Mouse (Mus musculus) midbrain, postnatal 0 days (tissue): Measurements from ENCODE around the gene Camk2n1. TPM values are rescaled to one million over a fixed set of nuclear protein-coding genes. Genes with fewer than 3 reads are reported as not detected.

Experiments
- ATAC-seq: fragments of 200-750 bp; cut with Nextera tagmentation; 2 replicates; pipeline ENCODE4 v1.8.0; 2017; ENCODE audit warnings: moderate number of reproducible peaks, mild to moderate bottlenecking, moderate TSS enrichment, moderate library complexity; ENCODE audit not compliant: low FRiP score
- DNase-seq: peaks from one replicate; pipeline ENCODE4 v3.0.0-alpha.2; 2015; ENCODE audit warnings: low spot score
- H3K27ac ChIP-seq: fragments of 300-500 bp; sonication (generic); 2 replicates; pipeline ENCODE4 v1.5.1; 2014; ENCODE audit warnings: low read depth, mild to moderate bottlenecking, low read length, mixed read lengths
- H3K27me3 ChIP-seq: fragments of 300-500 bp; sonication (generic); 2 replicates; pipeline ENCODE4 v1.6.1; 2014; ENCODE audit warnings: low read length, control low read depth, mixed read lengths; ENCODE audit not compliant: insufficient read depth
- H3K36me3 ChIP-seq: fragments of 300-500 bp; sonication (generic); 2 replicates; pipeline ENCODE4 v1.6.1; 2014; ENCODE audit warnings: low read length, control low read depth, mixed read lengths; ENCODE audit not compliant: insufficient read depth
- H3K4me1 ChIP-seq: fragments of 300-500 bp; sonication (generic); 2 replicates; pipeline ENCODE4 v1.6.1; 2014; ENCODE audit warnings: mild to moderate bottlenecking, control low read depth, antibody characterized with exemption, low read length, mixed read lengths; ENCODE audit not compliant: insufficient read depth
- H3K4me2 ChIP-seq: fragments of 300-500 bp; sonication (generic); 2 replicates; pipeline ENCODE4 v1.6.1; 2014; ENCODE audit warnings: low read depth, mild to moderate bottlenecking, low read length, mixed read lengths; ENCODE audit not compliant: poor library complexity, severe bottlenecking
- H3K4me3 ChIP-seq: fragments of 300-500 bp; sonication (generic); 2 replicates; pipeline ENCODE4 v1.5.1; 2014; ENCODE audit warnings: low read depth, mild to moderate bottlenecking, low read length, moderate library complexity
- H3K9ac ChIP-seq: fragments of 300-500 bp; sonication (generic); replicated peaks from 2 replicates; pipeline ENCODE4 v1.6.1; 2014; ENCODE audit warnings: mild to moderate bottlenecking, low read length, moderate library complexity, mixed read lengths; ENCODE audit not compliant: poor library complexity, severe bottlenecking
- H3K9me3 ChIP-seq: fragments of 300-500 bp; sonication (generic); 2 replicates; pipeline ENCODE4 v1.6.1; 2016; ENCODE audit warnings: low read length, control low read depth
- CTCF ChIP-seq: IDR thresholded peaks from 2 replicates; pipeline ENCODE4 v1.5.1; 2016; ENCODE audit warnings: antibody characterized with exemption, mild to moderate bottlenecking
- WGBS: fragments of 180-500 bp; shearing (Covaris S2); extraction: QIAGEN DNeasy Blood & Tissue Kit; methylation state at CpG from one replicate; pipeline ENCODE4 v1.1.7; 2014; 5-methylcytosine and 5-hydroxymethylcytosine counted together
- polyA plus RNA-seq: library from polyadenylated mRNA; unstranded; fragments of >200 nt; fragmentation: Nextera tagmentation; extraction: Ambion mirVana; gene quantifications from 2 replicates; pipeline ENCODE4 v1.2.1, GENCODE M21; 2015
- total RNA-seq: library from RNA; depleted of rRNA; stranded (reverse); fragments of >200 nt; gene quantifications from 2 replicates; pipeline ENCODE4 v1.2.3, GENCODE M21; 2014

The Camk2n1 gene
- total and polyA plus RNA-seq, 2 experiments from 2014 or later: 29.2 to 50.9 TPM

DNA sequence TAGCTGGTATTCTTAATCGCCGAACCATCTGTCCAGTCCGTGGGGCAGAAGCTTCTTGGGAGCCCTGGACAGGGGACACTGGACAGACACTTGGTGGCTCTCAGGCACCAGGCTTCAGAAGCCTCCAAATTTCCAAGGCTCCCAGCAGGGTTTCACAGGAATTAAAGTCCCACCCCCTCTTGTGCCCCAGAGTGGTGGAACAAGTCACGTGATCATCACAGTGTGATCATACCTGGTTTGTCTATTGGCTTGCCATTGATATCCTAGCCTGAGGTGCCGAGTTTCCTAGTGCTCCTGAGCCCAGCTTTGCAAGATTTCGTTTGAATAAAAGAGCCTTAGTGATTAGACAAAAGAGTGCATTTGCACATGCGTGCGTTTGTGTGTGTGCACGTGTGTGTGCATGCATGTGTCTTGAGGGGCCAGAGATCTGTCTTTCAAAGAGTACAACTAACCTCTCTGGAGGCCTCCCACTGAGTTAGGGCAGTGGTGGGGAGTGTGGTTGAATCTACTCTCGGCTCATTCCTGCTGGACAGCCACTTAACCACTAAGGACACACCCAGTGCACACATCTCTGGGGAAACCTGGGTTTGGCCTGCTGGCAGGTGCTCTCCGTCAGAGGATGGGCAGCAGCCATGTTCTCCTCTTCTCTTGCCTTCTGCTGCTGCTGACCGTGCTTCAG lies 4.3 kb upstream of the Camk2n1 start:
- Histone ChIP-seq H3K4me3 (no peak overlapping the region), H3K27me3 (no peaks in the 10 kb centered on the region), H3K4me1 (no peaks in the 10 kb centered on the region), H3K9me3 (no peaks in the 10 kb centered on the region), H3K9ac (no peak overlapping the region), H3K27ac (no peak overlapping the region), H3K36me3 (no peaks in the 10 kb centered on the region), H3K4me2 (no peak overlapping the region)
- TF ChIP-seq CTCF: no peak
- ATAC-seq (no peak), DNase-seq (no peak)
- WGBS: 56% methylated on average over 12 of the region's 12 CpGs

DNA sequence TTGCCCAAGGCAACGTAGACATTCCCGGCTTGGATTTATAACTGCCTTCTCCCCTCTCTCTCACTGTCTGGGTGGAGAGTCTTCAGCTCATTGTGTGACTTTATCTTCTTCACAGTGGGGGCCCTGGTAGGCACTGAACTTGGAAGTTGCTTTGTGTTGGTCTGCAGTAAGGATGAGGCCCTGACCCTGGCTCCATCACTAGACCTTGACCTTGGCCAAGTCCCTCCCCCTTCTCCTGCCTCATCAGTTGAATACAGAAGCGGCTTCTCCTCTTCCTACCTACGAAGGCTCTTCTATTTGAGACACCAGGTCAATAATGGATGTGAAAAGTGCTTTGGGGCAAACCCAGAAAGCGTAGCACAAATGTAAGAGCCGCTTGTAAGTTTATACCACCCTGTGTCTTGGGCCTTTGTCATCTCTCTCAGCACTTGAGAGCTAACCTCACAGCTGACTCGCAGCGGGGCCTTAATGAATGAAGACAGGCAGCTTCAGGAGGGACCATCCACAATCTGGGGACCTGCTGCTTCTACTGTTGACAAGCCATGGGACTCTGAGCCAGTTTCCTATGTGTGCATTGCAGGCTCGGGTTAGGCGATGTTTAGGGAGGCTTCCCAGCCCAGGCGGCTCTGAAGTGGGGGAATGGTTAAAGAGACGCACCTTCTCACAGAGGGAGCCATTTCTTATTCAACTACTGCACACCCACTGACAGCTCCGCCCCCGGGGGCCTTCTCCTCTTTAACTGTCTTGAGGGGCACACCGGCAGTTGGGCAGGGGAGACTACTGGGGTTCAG lies 1.6 kb upstream of the Camk2n1 start:
- no peak for ATAC-seq
- Histone ChIP-seq H3K4me2 (peak overlapping the region; percentile 95; the same call in 1 of the 2 replicates), H3K9ac (no peak overlapping the region), H3K4me1 (peaks cover 5% of the 10 kb centered on the region; the same call in 1 of the 2 replicates), H3K27me3 (no peaks in the 10 kb centered on the region), H3K27ac (peak overlapping the region; percentile 18; the same call in 1 of the 2 replicates), H3K36me3 (no peaks in the 10 kb centered on the region), H3K4me3 (no peak overlapping the region), H3K9me3 (no peaks in the 10 kb centered on the region)
- DNase-seq: no peak
- no peak for TF ChIP-seq CTCF
- 33% methylated on average over 15 of the region's 15 CpGs for WGBS

DNA sequence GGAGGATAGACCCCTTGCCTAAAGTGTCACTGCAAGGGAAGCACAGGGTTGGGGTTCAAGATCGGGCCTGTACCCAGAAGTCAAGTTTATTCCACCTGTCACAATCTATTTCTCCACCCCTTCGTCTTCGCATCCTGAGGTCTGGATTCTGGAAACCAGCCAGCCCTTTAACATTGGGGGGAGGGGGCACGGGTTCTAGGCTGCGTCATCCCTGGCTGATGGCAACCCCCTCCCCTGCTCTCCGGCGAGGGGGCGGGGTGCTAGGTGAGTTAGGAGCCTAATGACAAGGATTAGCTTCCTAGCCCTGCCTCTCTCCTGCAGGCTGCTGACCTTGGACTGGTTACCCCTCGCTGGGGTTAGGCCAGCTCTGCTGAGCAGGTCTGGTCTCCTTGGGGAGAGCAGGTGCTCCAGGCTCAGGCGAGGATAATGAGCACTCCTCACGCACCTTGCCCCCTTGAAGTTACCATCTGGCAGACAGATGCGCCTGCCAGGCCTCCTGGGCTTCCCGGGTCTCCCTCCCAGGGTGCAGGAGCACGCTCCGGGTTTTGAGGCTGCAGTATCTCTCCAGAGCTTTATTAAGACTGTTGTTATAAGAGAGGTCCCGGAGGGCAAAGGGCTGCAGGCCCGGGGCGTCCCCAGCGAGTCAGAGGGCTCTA lies 889 bp upstream of the Camk2n1 start:
- WGBS: 4% methylated on average over 19 of the region's 19 CpGs
- ATAC-seq: no peak
- Histone ChIP-seq H3K9me3 (no peaks in the 10 kb centered on the region), H3K4me3 (peak overlapping the region; percentile 98), H3K4me1 (peaks cover 6% of the 10 kb centered on the region; the same call in 1 of the 2 replicates), H3K9ac (peak overlapping the region; percentile 84), H3K4me2 (peak overlapping the region; percentile 95), H3K36me3 (no peaks in the 10 kb centered on the region), H3K27me3 (no peaks in the 10 kb centered on the region), H3K27ac (peak overlapping the region; percentile 97)
- DNase-seq: no peak
- no peak for TF ChIP-seq CTCF

DNA sequence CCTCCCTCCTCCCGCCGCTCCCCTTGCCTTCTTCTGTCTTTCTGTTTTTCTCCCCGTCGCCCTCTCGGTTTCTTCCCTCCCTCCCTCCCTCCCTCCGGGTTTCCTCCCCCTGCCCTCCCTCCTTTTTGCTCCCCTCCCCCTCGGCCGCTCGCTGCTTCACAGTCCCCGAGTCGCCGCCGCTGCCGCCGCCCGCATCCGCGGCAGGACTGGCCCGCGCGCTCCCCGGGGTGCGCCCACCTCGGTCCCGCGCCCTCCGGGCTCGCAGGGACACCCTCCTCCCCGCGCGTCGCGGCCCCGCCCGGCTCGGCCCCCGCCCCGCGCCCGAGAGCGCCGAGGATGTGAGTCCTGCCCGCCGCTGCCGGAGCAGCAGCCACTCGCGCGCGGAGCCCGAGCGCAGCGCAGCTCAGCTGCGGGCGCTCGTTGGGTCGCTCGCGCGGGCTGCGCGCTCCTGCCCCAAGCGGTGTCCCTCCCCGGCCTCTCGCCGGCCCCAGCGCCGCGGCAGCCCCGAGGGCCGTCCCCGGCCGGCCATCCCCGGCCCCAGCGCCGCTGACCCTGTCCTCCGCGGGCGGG lies 542 bp downstream of the Camk2n1 start:
- no peak for TF ChIP-seq CTCF
- peak; percentile 73 for DNase-seq
- Histone ChIP-seq H3K9ac (peak overlapping the region; percentile 84), H3K4me1 (peaks cover 9% of the 10 kb centered on the region; the same call in 1 of the 2 replicates), H3K36me3 (no peaks in the 10 kb centered on the region), H3K4me3 (peak overlapping the region; percentile 98), H3K4me2 (peak overlapping the region; percentile 95), H3K9me3 (no peaks in the 10 kb centered on the region), H3K27me3 (no peaks in the 10 kb centered on the region), H3K27ac (peak overlapping the region; percentile 97)
- WGBS: 2% methylated on average over 66 of the region's 78 CpGs
- ATAC-seq: peak; percentile 63

DNA sequence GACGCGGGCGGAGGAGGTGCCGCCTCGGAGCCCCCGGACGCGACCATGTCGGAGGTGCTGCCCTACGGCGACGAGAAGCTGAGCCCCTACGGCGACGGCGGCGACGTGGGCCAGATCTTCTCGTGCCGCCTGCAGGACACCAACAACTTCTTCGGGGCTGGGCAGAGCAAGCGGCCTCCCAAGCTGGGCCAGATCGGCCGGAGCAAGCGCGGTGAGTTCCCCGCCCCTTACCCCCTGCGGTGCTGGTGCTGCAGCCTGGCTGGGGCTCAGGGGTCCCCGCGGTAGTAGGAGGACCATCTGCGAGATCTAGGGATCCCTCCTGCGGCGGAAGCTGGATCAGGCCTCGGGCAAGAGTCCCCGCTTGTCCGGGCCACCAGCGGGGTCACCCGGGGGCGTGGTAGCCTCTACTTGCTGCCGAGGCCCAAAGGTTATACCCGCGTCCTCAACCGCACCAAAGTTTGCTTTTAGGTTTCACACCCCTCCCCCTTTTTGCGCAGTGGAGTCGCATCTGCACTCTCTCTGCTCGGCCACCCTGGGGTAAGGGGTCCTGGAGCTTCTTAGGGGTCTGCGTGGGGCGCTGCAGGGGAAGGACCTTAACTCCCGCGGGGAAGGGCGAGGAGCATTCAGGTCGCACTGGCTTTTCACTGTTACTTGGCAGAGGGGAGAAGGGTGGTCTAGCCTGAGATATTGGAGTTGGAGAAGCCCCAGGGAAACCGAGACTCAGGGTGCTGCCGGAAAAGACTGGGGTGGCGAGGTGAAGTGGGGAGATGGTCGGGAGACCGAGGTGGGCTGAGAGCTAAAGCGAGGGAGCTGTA lies 1.2 kb downstream of the Camk2n1 start:
- TF ChIP-seq CTCF: no peak
- H3K36me3 ChIP-seq: no peaks in the 10 kb centered on the region
- DNase-seq (peak; percentile 62), ATAC-seq (no peak)
- H3K9me3 ChIP-seq: no peaks in the 10 kb centered on the region
- peak overlapping the region; percentile 84 for H3K9ac ChIP-seq
- H3K4me3 ChIP-seq: peak overlapping the region; percentile 98
- peak overlapping the region; percentile 95 for H3K4me2 ChIP-seq
- H3K27me3 ChIP-seq: no peaks in the 10 kb centered on the region
- 2% methylated on average over 57 of the region's 58 CpGs for WGBS
- peak overlapping the region; percentile 97 for H3K27ac ChIP-seq
- peaks cover 9% of the 10 kb centered on the region; the same call in 1 of the 2 replicates for H3K4me1 ChIP-seq
